Mouse (Mus musculus) small intestine, adult 2 months (tissue): ENCODE measurements around the gene Grpel1.

Source experiments
- CTCF ChIP-seq: fragments of 200-500 bp; IDR thresholded peaks from 2 replicates; pipeline ENCODE4 v1.5.1; 2012; ENCODE audit warnings: low read depth, mild to moderate bottlenecking, control low read depth, inconsistent platforms, low read length, moderate library complexity, mixed read lengths; ENCODE audit not compliant: insufficient replicate concordance, insufficient read length; ENCODE audit errors: extremely low read depth
- POLR2A ChIP-seq: fragments of 200-500 bp; IDR thresholded peaks from 2 replicates; pipeline ENCODE4 v1.6.1; 2012; ENCODE audit warnings: low read depth, mild to moderate bottlenecking, control low read depth, inconsistent platforms, low read length, moderate library complexity

DNA sequence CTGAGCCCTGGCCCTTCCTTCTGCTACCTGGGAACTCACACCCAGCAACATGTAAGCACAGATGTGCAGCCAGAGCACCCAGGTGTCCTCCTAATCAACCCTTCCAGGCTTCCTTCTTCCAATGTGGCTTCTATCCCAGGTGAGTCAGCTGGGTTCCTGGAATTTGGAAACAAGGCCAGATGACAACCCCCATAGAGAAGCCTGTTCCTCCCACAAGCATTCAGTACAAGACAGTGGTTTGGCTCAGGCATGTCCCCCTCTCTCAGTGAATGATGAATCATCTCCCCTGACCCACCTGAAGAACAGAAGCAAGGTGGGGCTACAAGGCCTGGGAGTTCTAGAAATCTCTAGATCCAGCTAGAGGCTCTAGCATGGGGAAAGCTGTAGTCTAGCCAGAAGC is 42.1 kb upstream of the Grpel1 start:
- TF ChIP-seq CTCF: no peak
- no peak for TF ChIP-seq POLR2A
